ENCODE assay signal across 8 mouse cellular contexts in the genomic region with DNA sequence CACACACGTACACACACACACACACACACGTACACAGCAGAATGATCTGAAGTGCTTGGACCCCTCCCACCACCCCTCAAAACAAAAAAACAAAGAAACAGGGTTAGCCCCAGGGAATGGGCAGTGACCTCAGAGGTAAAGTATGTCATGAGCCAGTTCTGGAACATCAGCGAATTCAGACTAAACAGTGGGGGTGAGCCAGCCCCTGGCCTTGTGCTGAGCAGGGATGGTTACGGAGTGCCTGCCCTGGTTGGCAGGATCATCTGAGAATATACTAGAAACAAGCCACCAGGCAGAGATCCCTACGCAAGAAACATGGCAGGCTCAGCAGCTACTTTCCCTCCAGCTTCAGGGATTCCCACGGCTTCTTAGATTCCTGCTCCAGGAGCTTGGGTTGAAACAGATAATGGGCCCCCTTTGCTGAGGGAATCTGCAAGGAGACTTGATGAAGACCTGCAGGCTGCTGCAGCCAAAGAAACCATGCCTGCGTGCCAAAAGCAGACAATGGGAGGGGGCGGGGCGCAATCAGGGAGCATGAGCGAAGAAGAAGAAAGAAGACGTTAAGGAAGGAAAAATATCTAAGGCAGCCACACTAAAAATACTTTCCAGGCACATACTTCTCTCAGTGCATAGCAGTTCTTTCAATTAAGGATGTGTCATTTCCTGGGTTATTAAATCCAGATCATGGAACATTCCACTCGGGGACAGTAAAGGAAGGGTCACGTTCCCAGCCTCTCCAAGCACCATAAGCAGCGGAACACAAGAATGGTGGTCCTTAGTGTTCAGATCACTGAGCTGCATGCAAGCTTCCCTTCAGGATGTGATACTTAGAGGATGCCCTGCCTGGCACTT. TPM values are rescaled to one million over a fixed set of nuclear protein-coding genes. Genes with fewer than 3 reads are reported as not detected.
A peak's percentile ranks its signal among the peaks of the same experiment; 100 is the strongest.
DNase-seq lines count a peak whose midpoint lies in the region; ATAC-seq lines count a peak whose summit lies in the region.

No protein-coding gene starts in this region.

- DNase-seq in liver: peak; percentile 28
- DNase-seq in liver, embryonic 11.5 days (ENCODE audit: low spot score): no peak
- DNase-seq in embryo, embryonic 10.5 days (ENCODE audit: low spot score): peak; percentile 60
- peak; percentile 96 for DNase-seq in heart, adult 11 months
- no peak for DNase-seq in urinary bladder, adult 18-20 months (ENCODE audit: low spot score in 2 of 2)

- ATAC-seq in liver, embryonic 11.5 days (replicated peaks; ENCODE audit: low FRiP score): no peak; the same call in 1 of the 2 replicates
- ATAC-seq in intestine, embryonic 15.5 days: peak; percentile 75
- ATAC-seq in neural tube, embryonic 14.5 days (ENCODE audit: low read depth): peak; percentile 76
- no peak for ATAC-seq in megakaryocyte-erythroid progenitor cell, adult 5-6 weeks (replicated peaks; ENCODE audit: low FRiP score, low TSS enrichment, poor library complexity, severe bottlenecking)

- peaks cover 7% of the 10 kb centered on the region; the same call in 1 of the 2 replicates for H3K36me3 ChIP-seq in liver, embryonic 11.5 days (ENCODE audit: control insufficient read depth, insufficient read depth, low read length)
- no peaks in the 10 kb centered on the region; the same call in 1 of the 2 replicates for H3K36me3 ChIP-seq in intestine, embryonic 15.5 days
- H3K36me3 ChIP-seq in neural tube, embryonic 14.5 days (ENCODE audit: control insufficient read depth, insufficient read depth, low read length): no peaks in the 10 kb centered on the region

- H3K4me1 ChIP-seq in liver, embryonic 11.5 days (replicated peaks; ENCODE audit: control insufficient read depth, insufficient read depth, low read length): no peaks in the 10 kb centered on the region; the same call in 1 of the 2 replicates
- H3K4me1 ChIP-seq in intestine, embryonic 15.5 days (replicated peaks): peaks cover 3% of the 10 kb centered on the region; the same call in 1 of the 2 replicates
- H3K4me1 ChIP-seq in neural tube, embryonic 14.5 days (ENCODE audit: control insufficient read depth, insufficient read depth, low read length): no peaks in the 10 kb centered on the region

- no peak overlapping the region for H3K27ac ChIP-seq in liver, embryonic 11.5 days (ENCODE audit: low read depth, low read length)
- peak overlapping the region; percentile 60 for H3K27ac ChIP-seq in intestine, embryonic 15.5 days
- H3K27ac ChIP-seq in neural tube, embryonic 14.5 days (ENCODE audit: low read depth, low read length): peak overlapping the region; percentile 2; the same call in 1 of the 2 replicates

- H3K9ac ChIP-seq in liver, embryonic 11.5 days (ENCODE audit: low read depth, low read length): no peak overlapping the region
- no peak overlapping the region for H3K9ac ChIP-seq in intestine, embryonic 15.5 days
- no peak overlapping the region for H3K9ac ChIP-seq in neural tube, embryonic 14.5 days (replicated peaks; ENCODE audit: low read depth, low read length)

- H3K9me3 ChIP-seq in liver, embryonic 11.5 days (ENCODE audit: control insufficient read depth, low read length): no peaks in the 10 kb centered on the region
- H3K9me3 ChIP-seq in intestine, embryonic 15.5 days: no peaks in the 10 kb centered on the region
- H3K9me3 ChIP-seq in neural tube, embryonic 14.5 days (ENCODE audit: control insufficient read depth, low read length): no peaks in the 10 kb centered on the region

- 71% methylated on average over 14 of the region's 14 CpGs for WGBS in liver, embryonic 11.5 days
- 51% methylated on average over 14 of the region's 14 CpGs for WGBS in intestine, embryonic 15.5 days
- 34% methylated on average over 14 of the region's 14 CpGs for whole genome bisulfite sequencing in neural tube, embryonic 14.5 days

- no peaks in the 10 kb centered on the region for H3K27me3 ChIP-seq in liver, embryonic 11.5 days (replicated peaks; ENCODE audit: control insufficient read depth, insufficient read depth, low read length)
- no peaks in the 10 kb centered on the region for H3K27me3 ChIP-seq in intestine, embryonic 15.5 days (replicated peaks)
- no peaks in the 10 kb centered on the region for H3K27me3 ChIP-seq in neural tube, embryonic 14.5 days (ENCODE audit: control insufficient read depth, insufficient read depth, low read length)

- no peak overlapping the region for H3K4me2 ChIP-seq in liver, embryonic 11.5 days
- H3K4me2 ChIP-seq in intestine, embryonic 15.5 days (replicated peaks): no peak overlapping the region
- H3K4me2 ChIP-seq in neural tube, embryonic 14.5 days (ENCODE audit: low read depth, low read length): no peak overlapping the region

- H3K4me3 ChIP-seq in liver, embryonic 11.5 days (ENCODE audit: low read depth, low read length): no peak overlapping the region
- no peak overlapping the region for H3K4me3 ChIP-seq in intestine, embryonic 15.5 days (replicated peaks)
- H3K4me3 ChIP-seq in neural tube, embryonic 14.5 days (ENCODE audit: low read depth, low read length): no peak overlapping the region

RNA-seq across cellular contexts. Expression of a gene that starts 30.6 kb away (rescaled TPM):
- 116 and 118 TPM in 2 replicates for polyA plus RNA-seq in liver, embryonic 11.5 days (2014; fragmentation: Nextera tagmentation; extraction: Ambion mirVana)
- 195 and 211 TPM in 2 replicates for polyA plus RNA-seq in intestine, embryonic 15.5 days (2015; fragmentation: Nextera tagmentation; extraction: Ambion mirVana)
- polyA plus RNA-seq in neural tube, embryonic 14.5 days (2014; fragmentation: Nextera tagmentation; extraction: Ambion mirVana): 3.2 and 13.6 TPM in 2 replicates
- total RNA-seq in megakaryocyte-erythroid progenitor cell, adult 5-6 weeks (2014; fragmentation: Nextera tagmentation): 96.0 and 179 TPM in 2 replicates
- total RNA-seq in megakaryocyte-erythroid progenitor cell, adult 5-6 weeks (2017): 106 and 142 TPM in 2 replicates

RNA-seq across cellular contexts. Expression of a gene that starts 53.9 kb away (rescaled TPM):
- polyA plus RNA-seq in liver, embryonic 11.5 days (2014; fragmentation: Nextera tagmentation; extraction: Ambion mirVana): 6.2 and 6.5 TPM in 2 replicates
- 3.4 and 4.0 TPM in 2 replicates for polyA plus RNA-seq in intestine, embryonic 15.5 days (2015; fragmentation: Nextera tagmentation; extraction: Ambion mirVana)
- polyA plus RNA-seq in neural tube, embryonic 14.5 days (2014; fragmentation: Nextera tagmentation; extraction: Ambion mirVana): not detected in 2 replicates
- total RNA-seq in megakaryocyte-erythroid progenitor cell, adult 5-6 weeks (2014; fragmentation: Nextera tagmentation): not detected in 2 replicates
- total RNA-seq in megakaryocyte-erythroid progenitor cell, adult 5-6 weeks (2017): not detected in 2 replicates

Comparison
In these comparisons a context has a peak if more than half of its experiments do, and no peak if none do; other contexts are left out.
1. DNase-seq: peak in liver (single experiment), embryo, embryonic 10.5 days (single experiment) and heart, adult 11 months (single experiment); none in liver, embryonic 11.5 days (single experiment) and urinary bladder, adult 18-20 months (0 of 2).
2. ATAC-seq: peak in intestine, embryonic 15.5 days (single experiment) and neural tube, embryonic 14.5 days (single experiment); none in liver, embryonic 11.5 days (single experiment) and megakaryocyte-erythroid progenitor cell, adult 5-6 weeks (single experiment).